Mouse (Mus musculus) left cerebral cortex, postnatal 14 days (tissue): ENCODE results near the gene Slc44a3. TPM values are rescaled to one million over a fixed set of nuclear protein-coding genes. Genes with fewer than 3 reads are reported as not detected.
A peak's percentile ranks its signal among the peaks of the same experiment; 100 is the strongest.

Experiments used
- DNase-seq, 2 experiments: peaks; one replicate each; pipeline ENCODE4 v3.0.0; 2021 to 2022; ENCODE audit warnings: low spot score in 2 of 2, mixed read lengths in 1 of 2
- intact Hi-C: fragments of 180-260 bp; cut with DNase I; formaldehyde crosslinking; loops from one replicate; pipeline ENCODE4 v1.15.1; 2025
- total RNA-seq, 2 experiments: library from RNA; stranded (reverse); gene quantifications; 2 replicates each; pipeline ENCODE4 v1.2.3; 2021

Gene Slc44a3
- total RNA-seq, 2 experiments from 2014 or later: not detected

DNA sequence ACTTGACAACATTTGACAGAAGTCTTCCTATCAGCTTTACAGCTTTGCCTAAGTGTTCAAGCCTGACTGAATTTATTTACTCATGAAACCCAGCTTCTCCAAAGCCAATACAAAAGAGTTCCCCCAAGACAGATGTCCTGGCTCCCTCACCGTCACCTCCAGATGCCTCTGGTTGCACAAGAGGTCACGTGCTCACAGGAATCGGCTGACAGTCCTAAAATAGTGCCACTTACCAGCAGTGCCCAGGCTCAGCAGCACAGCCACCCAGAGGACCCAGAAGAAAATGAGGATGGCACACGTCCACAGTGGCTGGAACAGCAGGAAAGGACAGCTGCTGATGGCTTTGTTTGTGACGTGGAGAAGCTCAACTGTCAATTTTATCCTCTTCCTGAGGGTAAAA is 23.1 kb downstream of the Slc44a3 start:
- intact Hi-C loops: loop anchor here (10.0 kb wide), 1 partner anchor 344 kb away; no protein-coding TSS in a partner anchor
- DNase-seq: no peak

DNA sequence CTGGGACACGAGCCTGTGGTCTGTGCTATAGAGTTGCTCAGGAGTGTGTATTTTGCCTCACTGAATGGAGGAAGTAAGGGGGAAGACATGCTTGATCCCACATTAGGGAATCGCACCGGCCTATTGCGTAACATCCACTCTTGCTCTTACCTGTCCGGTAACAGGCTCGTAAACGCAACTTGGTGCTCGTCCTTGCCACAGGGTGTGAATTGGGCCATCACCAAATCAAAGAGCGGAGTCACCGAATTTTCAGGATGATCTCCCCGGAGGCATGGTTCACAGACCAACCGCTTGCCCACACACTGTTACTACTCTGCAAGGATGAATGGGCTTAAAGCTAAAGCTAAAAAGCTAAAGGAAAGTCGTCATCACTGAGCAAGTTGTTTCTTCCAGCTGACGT is 24.5 kb downstream of the Slc44a3 start:
- no peak for DNase-seq
- intact Hi-C loops: loop anchor here (10.0 kb wide), 1 partner anchor 343 kb away; no protein-coding TSS in a partner anchor

DNA sequence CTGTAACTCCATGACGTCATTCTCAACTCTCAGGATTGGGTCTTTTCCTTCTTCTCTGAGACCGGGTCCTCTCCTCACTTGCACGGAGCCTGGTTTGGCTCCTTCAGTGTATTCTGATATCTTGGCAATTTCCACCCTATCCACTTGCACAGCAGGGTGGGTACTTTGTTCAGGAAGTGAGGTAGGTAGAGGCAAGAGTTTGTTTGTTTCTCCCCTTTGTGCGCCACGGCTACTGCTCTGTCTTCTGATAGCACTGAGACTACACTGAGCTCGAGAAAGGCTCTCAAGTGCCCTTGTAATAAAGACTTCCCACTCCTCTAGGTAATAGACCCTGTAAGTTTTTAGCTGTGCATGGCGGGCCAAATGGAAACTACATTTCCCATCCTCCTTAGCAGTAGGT is 25.4 kb downstream of the Slc44a3 start:
- intact Hi-C loops: loop anchor here (10.0 kb wide), 1 partner anchor 342 kb away; no protein-coding TSS in a partner anchor
- DNase-seq: no peak

DNA sequence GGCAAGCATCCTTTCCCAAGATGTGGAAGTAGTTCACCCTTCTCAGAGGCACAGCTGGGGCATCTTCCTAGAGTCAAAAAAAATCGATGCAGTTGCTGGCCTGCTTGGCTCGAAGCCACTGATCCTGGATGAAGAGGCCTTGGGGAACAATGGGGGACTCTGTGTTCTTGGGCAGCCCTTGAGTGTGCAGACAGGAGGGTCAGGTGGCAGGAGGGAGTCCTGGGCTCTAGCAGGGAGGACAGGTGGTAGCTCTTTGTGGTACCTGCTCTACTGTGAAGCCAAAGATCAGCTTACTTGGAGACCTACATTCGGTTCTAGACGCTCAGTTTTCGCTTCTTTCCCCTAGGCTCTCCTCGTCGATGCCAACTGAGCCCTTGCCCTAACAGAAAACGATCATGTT is 26.0 kb downstream of the Slc44a3 start:
- DNase-seq: no peak
- intact Hi-C loops: loop anchor here (10.0 kb wide), 1 partner anchor 341 kb away; no protein-coding TSS in a partner anchor

DNA sequence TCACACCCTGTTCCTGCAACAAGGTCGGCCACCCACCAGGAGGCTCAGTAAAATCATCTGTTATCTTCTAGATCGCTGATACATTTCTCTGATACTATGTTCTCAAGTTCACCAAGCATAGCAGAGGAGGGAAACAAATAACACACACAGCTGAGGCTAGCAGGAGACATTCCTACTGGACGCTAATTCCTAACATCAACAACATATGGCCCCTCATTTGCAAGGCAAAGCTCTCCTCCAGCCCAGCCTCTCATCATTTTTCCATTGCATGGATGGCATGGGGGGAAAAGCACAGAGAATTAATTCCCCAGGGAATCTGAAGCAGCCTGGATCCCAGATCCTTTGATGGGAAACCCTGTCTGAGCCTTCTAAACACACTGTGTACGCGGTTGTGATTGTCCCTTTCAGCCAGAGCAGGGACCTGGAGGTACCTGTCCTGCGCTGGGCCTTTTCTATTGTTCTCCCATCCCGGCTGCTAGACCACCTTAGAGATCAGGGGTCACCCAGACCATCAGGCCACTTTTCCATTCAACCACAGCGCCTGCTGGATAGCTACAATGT is 27.2 kb downstream of the Slc44a3 start:
- no peak for DNase-seq
- intact Hi-C loops: loop anchor here (10.0 kb wide), 1 partner anchor 340 kb away; no protein-coding TSS in a partner anchor

DNA sequence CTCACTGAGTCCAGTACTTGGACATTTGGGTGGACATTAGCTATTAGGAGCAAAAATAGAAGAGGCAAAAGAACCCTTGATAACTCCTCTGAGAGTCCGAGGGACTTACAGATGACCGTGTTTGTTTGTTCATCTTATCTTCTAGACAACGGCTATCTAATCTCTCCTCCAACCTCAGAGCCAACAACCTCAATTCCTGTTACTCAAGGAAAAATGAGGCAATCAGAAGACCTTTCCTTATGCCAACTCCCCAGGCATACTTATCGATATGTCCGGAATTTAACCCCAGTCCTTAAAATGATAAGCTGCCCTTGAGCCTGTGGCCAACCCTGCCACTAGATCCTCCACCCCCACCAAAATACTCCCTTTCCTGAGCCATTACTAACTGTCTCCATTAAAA is 31.5 kb downstream of the Slc44a3 start:
- no peak for DNase-seq
- intact Hi-C loops: loop anchor here (2.0 to 10.0 kb wide), 2 partner anchors 194 to 336 kb away; no protein-coding TSS in a partner anchor

DNA sequence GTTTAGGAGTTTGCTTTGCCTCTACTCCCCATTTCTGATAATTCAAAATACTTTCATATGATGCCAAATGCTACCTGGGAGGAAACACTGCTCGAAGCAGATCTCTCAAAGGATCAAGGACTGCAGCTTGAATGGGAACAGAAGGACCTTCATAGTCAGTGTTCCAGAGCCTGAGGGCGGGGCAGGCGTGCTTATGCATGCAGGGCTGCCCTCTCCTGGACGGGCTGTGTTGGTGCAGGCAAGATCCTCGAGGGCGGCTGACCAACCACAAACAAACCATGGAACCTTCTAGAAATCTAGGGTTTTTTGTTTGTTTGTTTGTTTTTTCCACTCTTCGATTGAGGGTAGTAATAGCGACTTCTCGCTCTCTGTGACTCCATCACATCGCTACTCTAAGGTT is 32.0 kb downstream of the Slc44a3 start:
- intact Hi-C loops: loop anchor here (2.0 to 10.0 kb wide), 2 partner anchors 193 to 335 kb away; no protein-coding TSS in a partner anchor
- DNase-seq: peak; percentile 64 to 67

DNA sequence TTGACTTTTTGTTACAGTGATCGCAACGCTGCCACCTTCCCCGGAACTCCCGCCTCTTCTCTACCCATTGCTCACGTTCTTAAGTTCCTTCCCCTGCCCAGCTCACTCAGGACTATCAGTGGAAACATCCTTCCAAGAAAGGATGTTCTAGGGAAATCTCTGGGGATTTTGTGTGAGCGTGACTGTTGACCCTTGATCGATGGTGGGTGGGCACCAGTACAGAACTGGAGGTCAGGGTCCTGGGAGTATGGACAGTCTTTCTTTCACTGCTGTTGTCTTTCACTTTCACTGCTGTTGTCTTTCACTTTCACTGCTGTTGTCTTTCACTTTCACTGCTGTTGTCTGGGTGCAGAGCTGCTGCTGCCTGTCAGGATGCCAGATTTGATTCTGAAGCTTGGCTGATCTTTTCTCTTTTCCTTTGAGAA is 38.2 kb downstream of the Slc44a3 start:
- intact Hi-C loops: no loop called here

DNA sequence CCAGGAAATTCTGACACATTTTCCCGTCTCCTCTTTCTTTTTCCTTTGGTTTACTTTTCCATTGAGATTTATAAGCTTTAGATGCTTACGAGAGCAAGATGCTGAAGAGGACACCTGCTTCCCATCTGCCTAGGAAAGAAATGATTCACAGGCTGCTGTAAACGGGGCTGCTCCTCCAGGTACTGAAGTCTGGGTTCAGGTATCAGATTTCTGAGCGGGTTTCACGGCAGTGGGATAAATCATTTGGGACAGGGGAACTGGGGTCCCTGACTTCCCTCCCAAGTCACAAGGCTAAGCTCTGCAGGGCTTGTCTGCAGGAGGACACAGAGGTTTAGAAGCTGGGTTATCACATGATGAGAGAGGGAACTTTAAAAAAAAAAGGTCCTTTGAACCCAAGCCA is 40.2 kb downstream of the Slc44a3 start:
- intact Hi-C loops: no loop called here
- no peak for DNase-seq

More for the DNA sequence above, 38.2 kb downstream of the Slc44a3 start:
- DNase-seq: no peak

DNA sequence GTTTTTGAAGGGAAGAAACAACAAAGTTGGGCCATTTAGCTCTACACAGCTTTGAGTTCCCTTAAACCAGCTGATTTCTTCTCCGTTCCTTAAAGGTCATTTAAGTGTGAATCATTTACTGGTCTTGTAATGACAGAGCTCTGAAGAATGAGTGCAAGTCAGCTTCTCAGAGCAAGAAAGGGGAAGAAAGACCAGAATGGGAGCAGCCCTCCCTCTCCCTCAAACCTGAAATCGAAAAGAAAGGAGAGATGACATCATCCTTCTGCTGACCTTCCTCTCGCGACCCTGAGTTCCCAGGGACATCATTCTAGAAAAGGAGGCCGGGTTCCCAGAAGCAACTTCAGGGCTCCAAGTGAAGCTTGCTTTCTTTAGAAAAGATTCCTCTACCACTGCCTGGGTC is 41.3 kb downstream of the Slc44a3 start:
- DNase-seq: no peak
- intact Hi-C loops: no loop called here

DNA sequence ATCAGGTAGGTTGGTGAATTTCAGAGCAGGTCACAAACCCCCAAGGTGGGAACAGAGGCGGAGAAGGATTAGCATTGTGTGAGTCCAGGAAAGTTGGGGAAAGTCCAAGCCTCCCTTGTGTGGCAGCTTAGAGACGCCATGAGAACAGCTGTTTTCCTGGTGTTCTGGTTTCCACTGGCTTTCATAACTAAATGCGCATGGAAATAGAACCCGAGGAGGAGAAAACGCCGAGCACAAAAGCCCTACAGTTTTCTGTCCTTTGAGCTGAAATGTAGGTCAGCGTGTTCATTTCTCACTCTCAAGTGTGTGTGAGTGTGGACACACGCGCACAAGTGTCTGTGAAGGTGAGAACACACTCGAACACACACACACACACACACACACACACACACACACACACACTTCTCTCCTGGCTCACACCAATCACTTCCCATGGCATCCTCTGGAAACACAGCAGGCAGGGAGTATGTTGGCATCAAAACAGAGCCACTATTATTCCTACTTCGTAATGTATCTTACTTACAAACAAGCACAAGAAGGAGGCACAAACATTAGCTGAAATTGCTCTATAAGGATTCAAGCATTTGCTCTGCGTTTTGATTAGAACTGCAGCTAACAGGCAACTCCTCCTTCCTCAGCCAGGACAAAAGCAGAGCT is 42.6 kb downstream of the Slc44a3 start:
- intact Hi-C loops: no loop called here
- peak; percentile 51 to 80 for DNase-seq

DNA sequence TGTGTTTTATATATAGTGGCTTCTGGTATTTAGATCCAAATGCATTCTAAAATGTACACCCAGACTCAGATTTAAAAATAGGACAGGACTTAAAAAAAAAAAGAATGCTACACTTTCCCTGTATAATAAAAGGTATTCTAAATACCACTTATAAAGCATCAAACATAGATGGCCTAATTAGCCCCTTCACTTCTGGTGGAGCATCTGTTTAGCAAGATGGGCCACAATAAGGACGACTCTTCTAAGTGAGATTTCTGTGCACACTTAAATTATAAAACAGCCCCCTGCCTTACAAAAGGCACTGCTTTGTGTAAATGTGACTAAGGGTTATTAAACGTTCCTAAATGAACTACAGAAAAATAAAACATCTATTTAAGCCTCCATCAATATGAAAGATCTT is 47.0 kb downstream of the Slc44a3 start:
- DNase-seq: no peak
- intact Hi-C loops: no loop called here

DNA sequence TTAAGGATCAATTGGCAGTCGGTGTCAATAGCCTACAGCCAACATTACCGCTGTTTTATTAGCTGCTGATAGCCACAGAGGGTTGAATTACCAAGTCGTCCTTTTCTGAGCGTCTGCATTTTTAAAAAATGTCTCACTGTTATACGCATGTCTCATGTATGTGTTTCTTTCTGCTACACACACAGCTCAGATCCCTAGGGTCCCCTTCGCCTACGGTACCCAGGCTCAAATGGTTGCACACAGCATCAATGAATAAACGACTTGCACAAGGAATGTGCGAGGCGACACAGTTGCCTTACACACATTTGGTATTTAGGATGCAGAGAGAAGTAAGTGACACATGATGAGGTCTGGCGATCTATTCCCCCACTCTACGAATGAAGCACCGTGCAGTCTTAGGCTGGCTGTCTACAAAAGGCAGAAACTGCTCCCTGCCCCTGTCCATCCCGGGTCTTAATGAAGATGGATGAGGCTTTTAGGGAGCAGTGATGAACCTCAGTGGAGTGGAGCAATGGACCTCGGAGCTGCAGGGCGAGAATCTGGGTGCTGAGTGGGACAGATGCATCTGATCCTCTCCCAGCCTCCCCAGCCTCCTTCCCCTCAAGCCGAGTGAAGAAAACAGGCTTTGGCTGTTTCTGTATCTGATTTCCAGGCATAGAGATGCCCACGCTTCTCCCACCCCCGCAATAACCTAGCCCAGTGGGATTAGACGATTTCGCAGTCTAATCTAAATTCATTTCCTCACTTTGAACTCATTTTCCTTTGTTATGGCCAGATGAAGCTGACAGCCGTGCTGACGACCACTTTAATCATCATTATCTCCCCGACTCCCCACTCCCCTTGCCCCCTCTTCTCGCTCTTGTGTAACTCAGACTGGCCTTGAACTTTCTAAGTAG is 48.7 kb downstream of the Slc44a3 start:
- DNase-seq: no peak
- intact Hi-C loops: no loop called here

DNA sequence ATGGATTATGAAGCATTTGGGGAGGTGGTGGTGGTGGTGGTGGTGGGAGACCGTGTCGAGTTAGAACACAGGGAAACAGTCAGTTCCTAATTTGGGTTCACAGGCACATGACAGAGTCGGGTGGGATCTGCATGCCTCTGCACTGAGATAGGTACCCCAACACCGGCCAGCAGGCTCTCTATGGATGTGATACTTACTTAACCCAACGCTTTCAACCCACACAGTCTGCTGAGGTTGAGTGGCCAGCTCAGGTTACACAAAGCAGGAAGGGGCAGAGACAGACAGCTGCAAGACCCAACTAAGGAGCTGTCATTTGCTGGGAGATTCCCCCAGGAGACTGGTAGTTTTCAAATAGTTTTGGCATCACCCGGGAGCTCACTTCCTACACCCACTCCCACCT is 50.6 kb downstream of the Slc44a3 start:
- intact Hi-C loops: no loop called here
- DNase-seq: no peak

DNA sequence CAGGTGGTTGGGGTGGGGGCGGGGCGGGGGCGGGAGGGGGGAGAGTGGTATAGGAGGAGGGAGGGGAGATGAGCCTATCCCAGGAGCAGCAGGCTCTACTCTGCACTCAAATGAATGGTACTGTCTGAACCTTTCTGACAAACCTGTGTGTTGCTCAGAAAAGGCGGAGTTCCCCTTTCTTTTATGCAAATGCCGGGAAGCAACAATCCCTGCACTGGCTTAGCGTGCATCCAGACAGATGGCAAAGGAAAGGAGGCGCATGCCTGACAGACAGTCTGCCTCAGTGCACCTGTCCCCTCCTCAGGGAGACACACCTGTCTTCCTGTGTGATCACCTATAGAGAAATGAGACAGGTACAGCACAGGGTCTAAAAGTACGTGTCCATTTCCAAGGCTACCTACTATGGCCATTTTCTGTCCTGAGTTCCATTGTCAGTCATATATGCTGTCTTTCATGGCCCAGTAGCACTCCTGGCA is 51.2 kb downstream of the Slc44a3 start:
- intact Hi-C loops: no loop called here
- no peak for DNase-seq

DNA sequence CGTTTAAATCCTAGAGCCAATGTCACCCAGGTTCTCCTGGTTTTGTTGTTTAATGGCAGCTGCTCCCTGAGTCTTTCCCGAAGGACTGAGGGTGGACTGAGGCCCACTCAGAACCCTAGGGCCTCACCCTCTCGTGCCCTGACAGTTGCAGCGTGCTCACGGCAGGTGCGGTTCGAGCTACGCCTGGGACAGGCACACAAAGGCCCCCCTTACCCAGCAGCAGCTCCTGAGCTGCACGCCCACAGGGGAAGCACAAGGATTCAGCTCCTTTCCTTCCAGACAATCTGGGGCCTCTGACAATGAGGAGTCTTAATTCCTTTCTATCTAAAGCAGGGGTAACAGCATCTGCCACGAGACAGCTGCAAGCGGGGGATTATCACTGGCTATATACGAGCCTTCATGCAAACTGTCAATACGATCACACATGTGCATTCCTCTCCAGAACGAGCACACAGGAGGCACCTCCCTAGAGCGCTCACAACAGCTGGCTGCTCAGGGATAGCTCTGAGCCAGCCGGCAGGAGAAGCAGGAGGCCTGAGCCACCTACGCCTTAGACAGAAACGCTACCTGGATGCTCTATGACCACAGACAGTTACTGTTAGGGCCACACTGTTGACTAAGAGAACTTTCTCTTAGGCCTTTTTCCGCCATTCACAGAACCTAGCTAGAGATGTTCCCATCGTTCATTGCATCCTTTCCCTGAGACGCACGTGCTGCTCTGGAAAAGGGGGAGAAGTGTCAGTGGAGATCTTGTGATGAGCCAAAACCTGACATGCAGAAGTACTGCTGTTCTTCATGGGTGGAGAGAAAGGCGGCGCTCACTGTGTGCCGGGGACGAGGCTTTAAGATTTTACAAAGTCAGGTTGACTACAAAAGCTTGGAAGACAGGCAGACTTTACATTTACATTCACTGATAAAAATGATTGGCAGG is 51.9 kb downstream of the Slc44a3 start:
- intact Hi-C loops: no loop called here
- DNase-seq: peak in 1 of 2 experiments; percentile 25

DNA sequence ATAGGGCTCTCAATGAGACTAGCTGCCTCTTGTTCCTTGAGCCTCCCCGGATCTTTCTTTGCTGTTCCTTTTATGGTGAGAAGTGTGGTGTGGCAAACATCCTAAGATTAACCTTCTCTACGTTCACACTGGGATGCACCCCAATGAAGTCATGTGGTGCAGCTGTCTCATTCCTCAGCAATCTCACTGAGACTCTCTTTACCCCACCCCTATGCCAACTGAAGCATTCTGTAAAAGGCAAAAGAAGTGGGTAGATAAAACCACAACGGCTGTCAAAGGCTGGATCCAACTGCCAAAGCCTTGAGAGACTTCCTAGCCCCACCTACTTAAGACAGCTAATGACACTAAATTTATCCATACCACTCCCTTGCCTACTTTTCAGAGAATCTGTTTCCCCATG is 57.5 kb downstream of the Slc44a3 start:
- no peak for DNase-seq
- intact Hi-C loops: loop anchor here (1.0 kb wide), 1 partner anchor 24 kb away; no protein-coding TSS in a partner anchor

DNA sequence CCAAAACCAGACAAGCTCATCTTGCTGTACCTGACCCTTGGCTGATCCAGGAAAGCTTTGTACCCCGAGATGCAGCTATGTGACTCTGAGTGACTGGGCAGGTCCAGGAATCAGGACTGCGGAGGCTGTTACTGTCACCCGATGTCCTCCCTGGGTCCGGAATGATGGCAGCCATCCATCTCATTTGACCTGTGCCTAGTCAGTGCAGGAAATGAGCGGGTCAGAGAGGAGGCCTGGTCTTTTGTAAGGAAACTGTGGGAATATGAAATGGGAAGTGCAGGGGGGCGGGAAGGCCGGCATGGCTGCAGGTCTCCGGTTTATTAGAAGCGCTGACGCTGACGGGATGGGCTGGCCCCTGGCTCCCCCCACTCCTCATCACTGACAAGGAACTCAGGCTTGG is 60.5 kb downstream of the Slc44a3 start:
- no peak for DNase-seq
- intact Hi-C loops: no loop called here
